Mouse (Mus musculus) embryonic fibroblast, embryonic 13.5 days (primary cell): ENCODE data around the gene Hebp2. TPM values are rescaled to one million over a fixed set of nuclear protein-coding genes. Genes with fewer than 3 reads are reported as not detected.
A peak's percentile ranks its signal among the peaks of the same experiment; 100 is the strongest.
"Not testable (repeated sequence)": the region's sequence is repeated elsewhere in the genome, so short reads cannot be mapped to it uniquely, and the experiment has no call there.

Source experiments
- H3K27ac ChIP-seq: 2 replicates; pipeline ENCODE4 v1.5.1; 2012; ENCODE audit warnings: low read length, control low read depth, inconsistent platforms; ENCODE audit not compliant: insufficient read depth
- H3K4me1 ChIP-seq: 2 replicates; pipeline ENCODE4 v1.6.1; 2011; ENCODE audit warnings: low read length; ENCODE audit not compliant: control insufficient read depth, insufficient read depth
- H3K4me3 ChIP-seq: 2 replicates; pipeline ENCODE4 v1.5.1; 2011; ENCODE audit warnings: mild to moderate bottlenecking, control low read depth, low read length; ENCODE audit not compliant: insufficient read depth
- CTCF ChIP-seq: IDR thresholded peaks from 2 replicates; pipeline ENCODE4 v1.5.1; 2011; ENCODE audit warnings: mild to moderate bottlenecking, control low read depth, low read length, moderate library complexity, borderline replicate concordance; ENCODE audit not compliant: insufficient read depth
- POLR2A ChIP-seq: IDR thresholded peaks from 2 replicates; pipeline ENCODE4 v1.6.1; 2011; ENCODE audit warnings: low read depth, mild to moderate bottlenecking, control low read depth, low read length, moderate library complexity
- polyA plus RNA-seq: library from polyadenylated mRNA; stranded (reverse); fragments of >200 nt; gene quantifications from 2 replicates; pipeline ENCODE4 v1.2.4, GENCODE M21; 2011; ENCODE audit warnings: low read depth; ENCODE audit not compliant: missing spikeins, insufficient read length

Gene Hebp2
- polyA plus RNA-seq, result 12.9 and 21.7 TPM in 2 replicates

GRCm38 (mm10) chr10:18545813-18546235, at the start of gene Hebp2:
TSS of gene Hebp2 (minus strand) at chr10:18546076.
- TF ChIP-seq CTCF (peak; percentile 86), POLR2A (peak; percentile 47)
- H3K4me3 ChIP-seq, result peak within 1 kb of the TSS; percentile 54
- no peak within 1 kb of the TSS for H3K27ac ChIP-seq
- H3K4me1 ChIP-seq, result no peaks in the 10 kb centered on the region

- Histone ChIP-seq H3K4me3 (no peak overlapping the region), H3K4me1 (no peaks in the 10 kb centered on the region), H3K27ac (no peak overlapping the region)
- TF ChIP-seq POLR2A, result no peak
- no peak for TF ChIP-seq CTCF
Observed at GRCm38 (mm10) chr10:18589455-18589854, 43.6 kb upstream of the Hebp2 start.

GRCm38 (mm10) chr10:18584188-18584587, 38.3 kb upstream of the Hebp2 start:
- no peak for TF ChIP-seq CTCF
- no peak for TF ChIP-seq POLR2A
- Histone ChIP-seq H3K4me3 (no peak overlapping the region), H3K27ac (no peak overlapping the region), H3K4me1 (no peaks in the 10 kb centered on the region)

- no peak for TF ChIP-seq POLR2A
- TF ChIP-seq CTCF, result peak; percentile 44; the same call in 1 of the 2 replicates
- H3K4me3 ChIP-seq, result no peak overlapping the region
- no peak overlapping the region for H3K27ac ChIP-seq
Observed at GRCm38 (mm10) chr10:18572581-18572980, 26.7 kb upstream of the Hebp2 start.

GRCm38 (mm10) chr10:18562940-18563339, 17.1 kb upstream of the Hebp2 start:
- H3K27ac ChIP-seq, result no peak overlapping the region

More at GRCm38 (mm10) chr10:18572581-18572980, 26.7 kb upstream of the Hebp2 start:
- no peaks in the 10 kb centered on the region for H3K4me1 ChIP-seq

GRCm38 (mm10) chr10:18561445-18561844, 15.6 kb upstream of the Hebp2 start:
- H3K4me1 ChIP-seq, result no peaks in the 10 kb centered on the region
- no peak overlapping the region for H3K4me3 ChIP-seq
- no peak overlapping the region for H3K27ac ChIP-seq
- TF ChIP-seq CTCF, result no peak

More at GRCm38 (mm10) chr10:18562940-18563339, 17.1 kb upstream of the Hebp2 start:
- Histone ChIP-seq H3K4me3 (no peak overlapping the region), H3K4me1 (no peaks in the 10 kb centered on the region)
- no peak for TF ChIP-seq POLR2A
- no peak for TF ChIP-seq CTCF

DNA sequence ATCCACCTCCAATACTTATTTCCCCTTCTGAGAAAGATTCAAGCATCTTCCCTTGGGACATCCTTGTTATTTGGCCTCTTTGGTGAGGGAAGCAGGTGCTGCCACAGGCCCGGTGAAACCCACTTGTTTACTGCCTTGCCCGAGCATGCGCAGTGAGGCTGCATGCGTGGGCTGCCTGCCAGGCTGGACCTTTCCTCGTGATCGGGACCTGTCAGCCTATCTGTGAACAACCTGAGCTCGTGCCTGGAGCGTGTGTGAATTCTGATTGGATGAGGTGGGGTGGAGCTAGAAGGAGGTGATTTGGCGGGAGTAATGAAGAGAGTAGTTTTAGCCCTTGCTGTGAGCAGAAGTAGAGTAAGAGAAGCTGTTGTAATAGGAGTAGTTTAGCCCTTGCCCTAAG, 13.2 kb upstream of the Hebp2 start:
- not testable (repeated sequence) for H3K27ac ChIP-seq, H3K4me3 ChIP-seq, H3K4me1 ChIP-seq

- TF ChIP-seq CTCF (no peak), POLR2A (no peak)
- Histone ChIP-seq H3K27ac (no peak overlapping the region), H3K4me3 (peak overlapping the region; percentile 8; the same call in 1 of the 2 replicates), H3K4me1 (no peaks in the 10 kb centered on the region)
Observed at GRCm38 (mm10) chr10:18549321-18550216, 3.7 kb upstream of the Hebp2 start.

- no peaks in the 10 kb centered on the region for H3K4me1 ChIP-seq
- H3K4me3 ChIP-seq, result no peak overlapping the region
- no peak overlapping the region for H3K27ac ChIP-seq
- TF ChIP-seq POLR2A, result no peak
- TF ChIP-seq CTCF, result no peak
Observed at GRCm38 (mm10) chr10:18547381-18547780, 1.5 kb upstream of the Hebp2 start.

GRCm38 (mm10) chr10:18545309-18545708, 567 bp downstream of the Hebp2 start:
- TF ChIP-seq CTCF, result no peak
- no peak for TF ChIP-seq POLR2A
- no peak overlapping the region for H3K27ac ChIP-seq
- H3K4me1 ChIP-seq, result no peaks in the 10 kb centered on the region
- peak overlapping the region; percentile 54 for H3K4me3 ChIP-seq
